Mouse (Mus musculus): ENCODE results near the gene Myo1g.

DNA sequence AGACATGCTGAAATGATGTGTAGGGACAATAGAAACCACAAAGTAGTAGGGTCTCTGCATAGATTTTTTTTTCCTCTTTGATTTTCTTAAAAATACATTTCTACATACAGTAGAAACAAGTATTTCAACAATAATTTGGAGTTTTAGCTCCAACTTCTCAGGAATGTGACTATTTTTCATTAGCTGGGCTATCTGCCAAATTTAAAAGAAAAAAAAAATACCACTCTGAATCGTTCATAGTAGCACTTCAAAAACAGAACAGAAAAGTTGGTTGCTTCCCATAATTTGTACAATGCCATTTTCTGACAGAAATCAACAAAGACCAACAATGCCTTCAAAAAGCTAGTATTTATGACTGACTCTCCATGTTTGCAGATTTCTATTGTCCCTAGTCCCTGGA, 49.3 kb downstream of the Myo1g start:
- TF ChIP-seq EP300 (optimal IDR thresholded peaks at IDR 0.05) (no peak), CTCF (IDR thresholded peaks at IDR 0.05; ENCODE audit: low read depth) (no peak)

Data from stomach, postnatal 0 days (tissue).